Mouse (Mus musculus) lung, postnatal 14 days (tissue): ENCODE data around the gene Inca1.

Experiments
- DNase-seq: peaks from one replicate; pipeline ENCODE4 v3.0.0; 2021

Inca1 gene

GRCm38 (mm10) chr11:70699722-70700556 is at the start of gene Inca1, which contains the start of gene Kif1c:
Inca1 (minus strand) TSS chr11:70700155.
Kif1c (plus strand) TSS chr11:70700548.
- peak; percentile 97 for DNase-seq

DNA sequence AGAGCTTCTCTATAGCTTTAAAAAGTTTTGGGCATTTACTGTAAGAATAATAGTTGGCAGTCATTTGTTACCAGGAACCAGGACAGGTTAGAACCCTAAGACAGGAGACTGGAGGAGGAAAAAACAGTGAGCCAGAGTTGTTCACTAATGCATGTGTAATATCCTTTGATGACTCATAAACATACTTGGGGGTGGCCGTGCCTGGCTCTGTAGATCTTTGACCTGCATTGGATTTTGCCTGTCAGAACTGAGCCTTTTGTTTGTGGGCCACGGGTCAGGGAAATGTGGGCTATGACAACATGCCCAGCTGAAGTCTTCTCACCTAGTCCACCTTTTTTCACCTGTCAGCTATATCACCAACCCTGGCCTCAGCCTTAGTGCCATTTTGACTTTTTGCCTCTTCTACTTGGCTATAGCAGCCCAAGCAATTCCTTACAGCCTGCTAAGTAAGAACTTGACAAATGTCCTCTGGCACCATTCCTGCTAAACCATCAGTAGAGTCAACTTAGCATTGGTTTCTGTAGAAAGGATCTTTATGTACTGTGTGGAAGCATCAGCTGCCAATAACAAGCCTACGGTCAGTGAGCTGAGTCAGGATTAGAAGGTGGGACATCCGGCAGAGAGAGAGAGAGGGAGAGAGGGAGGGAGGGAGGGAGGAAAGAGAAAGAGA is 48.1 kb upstream of the Inca1 start:
- DNase-seq, result no peak

DNA sequence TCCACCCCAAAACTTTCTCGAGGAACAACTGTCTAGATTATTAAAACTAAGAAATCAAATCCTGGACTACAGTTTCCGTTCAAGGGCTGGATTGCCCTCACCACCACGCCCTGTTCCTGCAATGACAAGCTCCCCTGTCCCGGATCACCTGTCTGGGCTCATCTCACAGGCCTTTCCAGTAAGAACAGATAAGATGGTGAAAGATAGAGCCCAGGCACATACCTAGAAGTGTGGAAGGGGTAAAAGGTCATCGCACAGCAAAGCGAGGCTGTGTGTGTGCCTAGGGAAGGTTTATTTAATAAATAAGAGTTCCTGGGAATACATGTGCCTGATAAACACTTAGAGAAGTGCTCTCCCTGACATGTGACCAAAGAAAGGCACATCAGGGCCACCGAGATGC is 45.7 kb upstream of the Inca1 start:
- no peak for DNase-seq

DNA sequence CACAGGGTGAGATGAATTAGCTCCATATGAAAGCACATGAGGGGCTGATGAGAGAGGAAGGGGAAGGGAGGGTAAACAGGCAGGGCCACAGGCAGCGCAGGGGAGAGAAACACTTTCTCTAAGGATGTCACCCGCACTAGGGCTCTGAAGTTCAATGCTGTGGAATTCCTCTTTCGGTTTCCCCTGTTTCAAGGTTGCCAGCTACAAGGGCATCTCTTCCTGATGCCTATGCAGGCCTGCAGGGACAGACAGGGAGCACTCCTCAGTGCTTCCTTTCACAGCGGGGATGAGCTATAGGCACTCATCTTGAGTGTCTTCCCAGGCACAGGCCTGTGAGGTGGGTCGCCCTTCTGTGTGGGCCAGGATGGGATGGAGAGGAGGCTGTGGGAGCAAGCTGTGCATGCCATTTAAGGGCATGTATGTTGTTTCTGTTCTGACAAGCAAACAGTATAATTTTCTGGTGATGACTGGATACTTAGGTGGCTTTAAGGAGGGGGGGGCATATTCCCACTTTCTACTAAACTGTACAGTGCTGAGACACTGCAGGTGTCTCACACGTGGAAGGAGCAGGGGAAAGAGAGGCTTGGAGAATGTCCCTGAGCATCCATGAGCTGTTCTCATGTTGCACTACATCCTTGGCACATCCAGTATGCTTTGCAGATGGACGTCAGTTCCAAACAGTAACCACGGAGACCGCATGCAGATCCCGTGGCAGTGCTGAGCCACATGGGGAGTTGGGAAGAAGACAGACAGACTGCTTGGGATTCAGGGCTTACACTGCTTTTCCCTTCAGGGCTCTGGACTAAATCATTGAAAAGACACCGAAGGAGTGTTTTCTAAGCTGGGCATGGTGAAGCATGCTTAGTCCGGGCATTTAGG is 42.9 kb upstream of the Inca1 start:
- no peak for DNase-seq

DNA sequence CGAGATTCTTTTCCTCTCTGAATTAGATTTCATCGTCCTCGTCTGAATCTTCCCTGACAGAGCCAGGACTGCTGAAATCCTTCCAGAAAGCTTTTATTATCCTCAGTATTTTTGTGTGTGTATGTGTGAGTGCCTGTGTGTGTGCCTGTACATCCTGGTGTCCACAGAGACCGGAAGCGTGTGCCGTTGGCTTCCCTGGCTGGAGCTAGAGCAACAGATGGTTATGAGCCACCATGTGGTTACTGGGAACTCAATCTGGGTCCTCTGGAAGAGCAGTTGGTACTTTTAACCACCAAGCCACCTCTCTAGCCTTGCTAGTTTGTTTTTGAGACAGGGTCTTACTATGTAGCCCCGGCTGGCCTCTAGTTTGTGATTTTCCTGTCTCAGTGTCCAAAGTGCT is 42.2 kb upstream of the Inca1 start:
- no peak for DNase-seq

GRCm38 (mm10) chr11:70741603-70742002 is 41.6 kb upstream of the Inca1 start:
- DNase-seq, result no peak

- DNase-seq, result no peak
These were observed 37.8 kb upstream of the Inca1 start for GRCm38 (mm10) chr11:70737749-70738148.

DNA sequence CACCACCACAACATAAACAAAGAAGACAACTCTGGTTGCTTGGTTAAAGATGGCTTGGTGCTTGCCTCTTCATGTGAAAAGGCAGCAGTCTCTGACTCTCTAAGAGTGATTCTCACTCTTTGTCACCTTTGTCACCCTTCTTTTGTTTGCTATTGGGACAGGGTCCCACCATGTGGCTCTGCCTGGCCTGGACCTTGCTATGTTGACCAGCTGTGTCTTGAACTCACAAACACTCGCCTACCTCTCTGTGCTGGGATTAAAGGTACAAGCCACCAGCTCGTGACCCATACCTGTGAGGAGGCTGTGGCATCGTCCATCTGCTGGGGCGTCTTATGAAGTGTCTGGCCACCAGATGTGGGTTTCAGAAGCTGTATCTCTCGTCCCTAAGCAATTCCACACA is 33.3 kb upstream of the Inca1 start:
- DNase-seq, result no peak

- no peak for DNase-seq
These were observed 31.2 kb upstream of the Inca1 start for GRCm38 (mm10) chr11:70731178-70731577.

- DNase-seq, result no peak
These were observed 30.6 kb upstream of the Inca1 start for GRCm38 (mm10) chr11:70730427-70731038.

DNA sequence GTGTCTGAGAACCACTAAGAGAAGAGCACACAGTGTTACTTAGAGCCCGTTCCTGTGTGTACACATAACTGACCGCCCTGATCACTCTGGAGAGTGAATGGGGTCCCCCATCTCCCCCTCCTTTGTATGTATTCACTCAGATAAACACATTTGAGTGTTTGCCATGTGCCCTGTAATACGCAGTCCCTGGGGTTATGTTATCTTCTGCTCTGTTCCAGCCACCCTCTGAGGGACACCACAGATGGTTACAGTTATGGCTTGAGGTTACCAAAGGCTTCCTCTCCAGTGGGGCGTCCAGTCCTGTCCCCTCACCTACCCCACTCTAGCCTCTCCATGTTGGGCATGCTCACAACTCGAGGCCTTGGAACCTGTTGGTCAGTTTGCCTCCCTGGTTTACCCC is 27.4 kb upstream of the Inca1 start:
- DNase-seq, result no peak

DNA sequence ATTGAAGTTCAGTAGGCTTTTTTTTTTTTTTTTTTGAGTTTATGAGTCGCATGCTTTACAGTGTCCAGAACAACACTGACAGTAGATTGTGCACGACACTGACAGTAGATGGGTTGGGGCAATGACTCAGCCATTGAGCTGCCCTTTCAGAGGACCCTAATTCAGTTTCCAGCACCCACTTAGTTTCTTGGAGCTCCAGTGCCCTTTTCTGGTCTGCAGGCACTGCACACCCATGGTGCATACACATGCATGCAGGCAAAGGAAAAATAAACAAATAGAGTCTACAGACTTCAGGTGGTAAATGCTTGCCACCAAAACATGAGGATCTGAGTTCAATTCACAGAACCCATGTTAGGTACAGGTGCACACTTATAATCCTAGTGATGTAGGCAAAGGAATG is 26.6 kb upstream of the Inca1 start:
- DNase-seq, result no peak

DNA sequence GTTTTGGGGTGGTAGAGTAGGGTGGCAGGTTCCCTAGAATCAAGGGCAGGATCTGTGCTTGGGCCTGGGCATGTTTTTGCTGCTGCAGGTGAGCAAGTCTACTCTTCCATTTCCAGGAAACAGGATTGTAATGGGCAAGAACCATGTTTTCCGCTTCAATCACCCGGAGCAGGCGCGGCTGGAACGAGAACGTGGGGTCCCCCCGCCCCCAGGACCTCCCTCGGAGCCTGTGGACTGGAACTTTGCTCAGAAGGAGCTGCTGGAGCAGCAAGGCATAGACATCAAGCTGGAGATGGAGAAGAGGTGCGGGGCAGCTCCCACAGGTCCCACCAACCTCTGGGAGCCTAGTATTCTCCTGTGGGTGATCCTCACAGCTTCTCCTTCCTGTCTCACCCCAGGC is 24.8 kb upstream of the Inca1 start:
- DNase-seq, result no peak

DNA sequence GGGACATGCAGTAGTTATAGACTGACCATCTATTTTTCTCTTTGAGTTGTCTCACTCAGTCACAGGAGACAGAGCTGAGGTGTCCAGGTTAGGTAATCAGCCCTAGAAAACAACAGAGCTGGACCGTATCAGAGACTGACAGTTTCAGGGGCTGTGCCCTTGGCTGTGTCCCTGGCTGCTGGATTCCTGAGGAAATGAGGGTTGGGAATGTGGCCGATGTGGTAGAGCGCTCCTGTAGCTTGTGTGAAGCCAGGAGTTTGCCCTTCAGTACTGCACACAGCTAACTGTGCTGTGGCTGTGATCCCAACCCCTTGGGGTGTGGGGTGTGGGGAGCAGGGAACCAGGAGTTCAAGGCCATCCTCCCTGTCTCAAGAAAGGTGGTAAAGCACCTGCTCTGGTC is 21.1 kb upstream of the Inca1 start:
- DNase-seq, result no peak

GRCm38 (mm10) chr11:70720567-70720966 is 20.6 kb upstream of the Inca1 start:
- DNase-seq, result no peak

DNA sequence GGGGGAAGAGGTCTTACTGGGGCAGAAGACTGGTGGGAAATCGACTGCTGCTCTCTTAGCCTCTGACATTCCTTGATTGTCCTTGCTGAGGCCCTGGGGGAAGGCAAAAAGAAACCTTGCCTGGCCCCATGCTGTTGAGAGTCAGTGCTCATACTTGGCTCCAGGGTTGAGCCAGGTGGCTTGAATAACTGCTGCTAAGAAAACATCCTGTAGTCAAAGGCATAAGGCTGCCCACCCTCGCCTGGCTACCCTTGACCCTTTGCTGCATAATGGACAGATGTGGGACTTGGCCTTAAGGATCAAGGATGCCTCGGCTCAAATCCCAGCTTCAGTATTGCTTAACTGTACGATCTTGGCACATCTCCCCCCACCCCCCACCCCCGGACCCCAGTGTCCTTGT is 18.5 kb upstream of the Inca1 start:
- DNase-seq, result no peak

DNA sequence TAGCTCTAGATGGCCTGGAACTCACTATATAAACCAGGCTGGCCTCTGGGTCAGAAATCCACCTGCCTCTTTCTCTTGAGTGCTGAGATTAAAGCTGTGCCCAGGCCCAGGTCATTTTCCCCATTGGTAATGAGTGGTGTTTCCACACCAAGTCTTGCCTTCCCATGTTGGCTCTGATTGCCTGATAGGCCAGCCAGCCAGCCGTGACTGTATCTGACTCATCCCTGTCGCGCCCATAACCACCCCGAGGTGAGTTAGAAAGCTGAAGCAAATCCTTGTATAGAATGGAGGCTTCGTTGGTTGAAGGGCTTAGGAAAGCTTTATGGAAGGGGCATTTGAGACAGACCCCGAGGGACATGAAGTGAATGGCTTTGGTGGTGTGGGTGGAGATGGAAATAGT is 15.9 kb upstream of the Inca1 start:
- no peak for DNase-seq

DNA sequence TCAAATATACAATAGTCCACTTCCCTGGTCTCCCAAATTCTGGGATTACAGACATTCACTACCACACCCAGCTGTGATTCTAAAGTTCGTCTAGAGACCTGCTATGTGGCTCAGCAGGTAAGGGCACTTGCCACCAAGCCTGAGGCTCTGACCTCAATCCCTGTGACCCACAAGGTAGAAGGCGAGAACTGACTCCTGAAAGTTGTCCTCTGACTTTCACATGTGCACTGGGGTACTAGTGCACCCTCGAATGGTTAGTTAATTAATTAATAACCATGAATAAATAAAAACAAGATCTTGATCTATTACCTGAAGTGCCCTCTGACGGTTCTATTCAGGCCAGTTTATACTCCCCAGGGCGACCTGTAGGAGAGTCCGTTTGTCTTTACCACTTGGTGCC is 13.3 kb upstream of the Inca1 start:
- no peak for DNase-seq

- no peak for DNase-seq
These were observed 11.1 kb upstream of the Inca1 start for GRCm38 (mm10) chr11:70711026-70711425.

- no peak for DNase-seq
These were observed 6.2 kb upstream of the Inca1 start for GRCm38 (mm10) chr11:70706127-70706526.

DNA sequence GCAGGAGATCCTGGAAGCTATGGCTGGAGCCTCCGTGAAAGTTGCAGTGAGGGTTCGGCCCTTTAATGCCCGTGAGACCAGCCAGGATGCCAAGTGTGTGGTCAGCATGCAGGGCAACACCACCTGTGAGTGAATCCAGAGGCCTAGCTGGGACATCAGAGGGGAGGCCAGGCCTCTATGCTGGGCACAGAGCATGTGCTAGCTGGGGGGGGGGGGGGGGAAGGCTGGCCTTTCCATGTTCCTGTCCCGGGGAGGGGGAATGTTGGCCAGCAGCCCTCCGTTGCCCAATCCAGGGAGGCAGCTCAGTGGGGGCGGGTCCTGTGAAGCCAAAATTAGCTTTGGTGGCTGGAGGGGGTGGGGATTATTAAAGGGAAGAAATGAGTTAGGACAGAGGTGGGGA is 2.8 kb upstream of the Inca1 start:
- DNase-seq, result peak; percentile 73

DNA sequence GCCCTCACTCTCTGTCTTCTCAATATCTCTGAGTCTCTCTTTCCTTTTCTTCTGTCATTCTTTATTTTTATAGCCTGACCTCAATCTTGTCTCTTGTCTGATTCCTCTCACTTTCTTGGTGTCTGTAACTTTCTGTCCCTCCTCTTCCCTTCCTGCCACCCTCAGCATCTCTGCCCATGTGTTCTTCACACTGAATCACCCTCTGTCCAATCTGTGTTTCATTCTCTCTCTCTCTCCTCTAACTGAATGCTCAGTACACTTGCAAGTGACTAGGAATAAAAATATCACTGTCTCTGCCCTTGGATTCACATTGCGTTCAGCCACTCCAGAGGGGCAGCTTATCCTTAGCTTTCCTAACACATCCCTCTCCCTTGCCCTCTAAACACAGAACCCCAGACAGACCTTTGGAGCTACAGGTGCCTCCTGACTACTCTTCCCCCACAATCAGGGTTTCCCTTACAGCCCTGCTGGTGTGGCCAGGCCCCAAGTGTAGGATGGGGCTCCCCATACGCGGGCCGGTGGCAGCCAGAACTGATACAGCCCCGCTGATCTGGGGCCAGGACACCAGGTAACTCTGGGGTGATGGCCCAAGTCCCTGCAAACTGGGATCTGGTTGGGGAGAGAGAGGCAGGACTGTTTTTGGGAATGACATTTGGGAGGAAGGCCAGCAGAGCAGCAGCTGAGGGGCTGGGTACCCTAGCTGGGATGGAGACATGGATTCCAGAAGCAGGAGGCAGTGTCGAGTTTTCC is 2.2 kb upstream of the Inca1 start:
- DNase-seq, result no peak
